8 mouse cellular contexts compared by ENCODE assay signal in genomic region chr5:147323237-147323917, GRCm38 (mm10). TPM values are rescaled to one million over a fixed set of nuclear protein-coding genes. Genes with fewer than 3 reads are reported as not detected.
DNase-seq lines count a peak whose midpoint lies in the region; ATAC-seq and TF ChIP-seq lines count a peak whose summit lies in the region.

No protein-coding gene starts in this region.

- no peak overlapping the region for H3K4me2 ChIP-seq in lung, embryonic 14.5 days

- intact Hi-C loops in gastrocnemius, postnatal 36 days (cut with DNase I) = loop anchor here (5.0 to 10.0 kb wide), 2 partner anchors 96 to 649 kb away; no protein-coding TSS in a partner anchor

- no peaks in the 10 kb centered on the region for H3K9me3 ChIP-seq in lung, embryonic 14.5 days (ENCODE audit: low read depth, low read length)

- no peaks in the 10 kb centered on the region for H3K36me3 ChIP-seq in lung, embryonic 14.5 days (ENCODE audit: insufficient read depth)

- DNase-seq in Muller cell, postnatal 12 days (ENCODE audit: inconsistent ontology term) = peak; percentile 49
- peak; percentile 50 for DNase-seq in cerebellum, adult 8-10 months
- peak; percentile 40 to 44 for DNase-seq in gastrocnemius, postnatal 36 days
- peak; percentile 83 for DNase-seq in kidney, postnatal 10 days
- peak; percentile 86 for DNase-seq in lung, embryonic 14.5 days
- peak; percentile 69 for DNase-seq in right cerebral cortex, postnatal 14 days
- DNase-seq in yolk sac, embryonic 10.5 days (ENCODE audit: low spot score) = peak; percentile 45

- H3K4me1 ChIP-seq in lung, embryonic 14.5 days (ENCODE audit: insufficient read depth) = no peaks in the 10 kb centered on the region

- 18% methylated on average over 17 of the region's 17 CpGs for WGBS in lung, embryonic 14.5 days

- H3K27ac ChIP-seq in lung, embryonic 14.5 days (ENCODE audit: low read depth) = no peak overlapping the region

- peak; percentile 85 for TF ChIP-seq CTCF in lung, embryonic 14.5 days (IDR thresholded peaks at IDR 0.05; ENCODE audit: low read depth)

- H3K27me3 ChIP-seq in lung, embryonic 14.5 days (ENCODE audit: insufficient read depth, low read length) = peaks cover 34% of the 10 kb centered on the region

- ATAC-seq in CD4-positive, CD25-positive, alpha-beta regulatory T cell, adult 4 months = peak; percentile 76
- peak; percentile 73; the same call in 1 of the 2 replicates for ATAC-seq in lung, embryonic 14.5 days (ENCODE audit: insufficient read depth)

- H3K9ac ChIP-seq in lung, embryonic 14.5 days = no peak overlapping the region

- H3K4me3 ChIP-seq in lung, embryonic 14.5 days (ENCODE audit: low read depth, low read length) = no peak overlapping the region

RNA-seq across cellular contexts. Expression of gene Urad, which starts 1.1 kb away (rescaled TPM):
- not detected for polyA plus RNA-seq in CD4-positive, CD25-positive, alpha-beta regulatory T cell, adult 4 months (2017; shearing (Covaris generic))
- total RNA-seq in gastrocnemius, postnatal 36 days (2021) = not detected
- polyA plus RNA-seq in lung, embryonic 14.5 days (2014; fragmentation: Nextera tagmentation; extraction: Ambion mirVana) = not detected in 2 replicates

RNA-seq across cellular contexts. Expression of gene Cdx2, which starts 16.3 kb away (rescaled TPM):
- not detected for polyA plus RNA-seq in CD4-positive, CD25-positive, alpha-beta regulatory T cell, adult 4 months (2017; shearing (Covaris generic))
- total RNA-seq in gastrocnemius, postnatal 36 days (2021) = not detected
- polyA plus RNA-seq in lung, embryonic 14.5 days (2014; fragmentation: Nextera tagmentation; extraction: Ambion mirVana) = not detected in 2 replicates

RNA-seq across cellular contexts. Expression of gene Pdx1, which starts 53.6 kb away (rescaled TPM):
- not detected for polyA plus RNA-seq in CD4-positive, CD25-positive, alpha-beta regulatory T cell, adult 4 months (2017; shearing (Covaris generic))
- not detected for total RNA-seq in gastrocnemius, postnatal 36 days (2021)
- not detected in 2 replicates for polyA plus RNA-seq in lung, embryonic 14.5 days (2014; fragmentation: Nextera tagmentation; extraction: Ambion mirVana)
